18 mouse cellular contexts compared by ENCODE assay signal in genomic region chr2:110523173-110523803, GRCm38 (mm10).
A peak's percentile ranks its signal among the peaks of the same experiment; 100 is the strongest.
DNase-seq lines count a peak whose midpoint lies in the region; ATAC-seq lines count a peak whose summit lies in the region.
"Had no signal": no experiment of that assay in that cellular context is flagged by ENCODE, and none has a peak within 500 bp of the region (broad histone marks: within the 10 kb centered on the region; RNA-seq: fewer than 3 reads in every experiment).

No protein-coding gene starts in this region.

- peak; percentile 89 for ATAC-seq in kidney, embryonic 14.5 days (ENCODE audit: low FRiP score, low TSS enrichment)
- peak; percentile 70; the same call in 1 of the 2 replicates for ATAC-seq in limb, embryonic 11.5 days (ENCODE audit: insufficient number of reproducible peaks, low FRiP score, low TSS enrichment, low read depth)
- ATAC-seq: forebrain, embryonic 13.5 days; intestine, embryonic 16.5 days had no signal

- no peaks in the 10 kb centered on the region for H3K4me1 ChIP-seq in kidney, embryonic 14.5 days (ENCODE audit: control insufficient read depth, insufficient read depth, low read length)
- H3K4me1 ChIP-seq in limb, embryonic 11.5 days (ENCODE audit: control insufficient read depth, insufficient read depth, low read length): 0 out of 2 replicates have a peak, but pooled peaks cover 2% of the 10 kb centered on the region
- H3K4me1 ChIP-seq: embryonic facial prominence, embryonic 15.5 days; forebrain, embryonic 13.5 days; heart, embryonic 12.5 days; midbrain, embryonic 12.5 days had no signal

- H3K4me2 ChIP-seq in kidney, embryonic 14.5 days (replicated peaks; ENCODE audit: low read depth, low read length): no peak overlapping the region
- no peak overlapping the region for H3K4me2 ChIP-seq in limb, embryonic 11.5 days (ENCODE audit: low read depth, severe bottlenecking)
- H3K4me2 ChIP-seq: embryonic facial prominence, embryonic 15.5 days; forebrain, embryonic 13.5 days; heart, embryonic 12.5 days; midbrain, embryonic 12.5 days had no signal

- WGBS in kidney, embryonic 14.5 days: 23% methylated on average over 7 of the region's 7 CpGs
- 22% methylated on average over 7 of the region's 7 CpGs for WGBS in limb, embryonic 11.5 days

- H3K4me3 ChIP-seq in kidney, embryonic 14.5 days (ENCODE audit: low read length): no peak overlapping the region
- H3K4me3 ChIP-seq in limb, embryonic 11.5 days (ENCODE audit: low read depth, low read length): no peak overlapping the region
- H3K4me3 ChIP-seq: embryonic facial prominence, embryonic 15.5 days; forebrain, embryonic 13.5 days; heart, embryonic 12.5 days; midbrain, embryonic 12.5 days had no signal

- no peaks in the 10 kb centered on the region for H3K9me3 ChIP-seq in kidney, embryonic 14.5 days (ENCODE audit: control insufficient read depth, low read length)
- no peaks in the 10 kb centered on the region for H3K9me3 ChIP-seq in limb, embryonic 11.5 days (ENCODE audit: control insufficient read depth, low read length)
- H3K9me3 ChIP-seq: embryonic facial prominence, embryonic 15.5 days; forebrain, embryonic 13.5 days; heart, embryonic 12.5 days; midbrain, embryonic 12.5 days had no signal

- H3K27ac ChIP-seq in kidney, embryonic 14.5 days (ENCODE audit: low read depth, low read length): no peak overlapping the region
- 0 out of 2 replicates have a peak overlapping the region, but pooled peaks have one; percentile 56 for H3K27ac ChIP-seq in limb, embryonic 11.5 days (replicated peaks; ENCODE audit: low read depth, low read length)
- H3K27ac ChIP-seq: embryonic facial prominence, embryonic 15.5 days; forebrain, embryonic 13.5 days; midbrain, embryonic 12.5 days had no signal

- DNase-seq in heart, adult 9 months (ENCODE audit: low spot score in 2 of 2): peak; percentile 1 to 11
- DNase-seq in heart, postnatal 36 days: no peak
- DNase-seq in embryo, embryonic 11.5 days (ENCODE audit: low read depth, low spot score): peak; percentile 47
- peak; percentile 40 for DNase-seq in limb, embryonic 11.5 days (ENCODE audit: low spot score)
- DNase-seq in layer of hippocampus, postnatal 10 days (ENCODE audit: low spot score in 2 of 2): no peak
- no peak for DNase-seq in urinary bladder, postnatal 10 days (ENCODE audit: low spot score)
- no peak for DNase-seq in MN1 (ENCODE audit: low spot score)
- DNase-seq: adrenal gland, adult 8-10 months; cerebellum, adult 9-10 months; lung, postnatal 10 days; right cerebral cortex, postnatal 4 days; thymus, postnatal 36 days had no signal

- H3K27me3 ChIP-seq in kidney, embryonic 14.5 days (ENCODE audit: control insufficient read depth, insufficient read depth, low read length): no peaks in the 10 kb centered on the region
- H3K27me3 ChIP-seq in limb, embryonic 11.5 days (ENCODE audit: control insufficient read depth, insufficient read depth, low read length): no peaks in the 10 kb centered on the region
- H3K27me3 ChIP-seq: embryonic facial prominence, embryonic 15.5 days; forebrain, embryonic 13.5 days; heart, embryonic 12.5 days; midbrain, embryonic 12.5 days had no signal

- intact Hi-C loops in heart, postnatal 36 days (cut with DNase I): no loop called here

- H3K36me3 ChIP-seq in kidney, embryonic 14.5 days (ENCODE audit: control insufficient read depth, insufficient read depth, low read length): no peaks in the 10 kb centered on the region
- no peaks in the 10 kb centered on the region for H3K36me3 ChIP-seq in limb, embryonic 11.5 days (ENCODE audit: control insufficient read depth, insufficient read depth, low read length)
- H3K36me3 ChIP-seq: embryonic facial prominence, embryonic 15.5 days; heart, embryonic 12.5 days; midbrain, embryonic 12.5 days had no signal

- no peak overlapping the region for H3K9ac ChIP-seq in kidney, embryonic 14.5 days (ENCODE audit: low read depth, low read length)
- H3K9ac ChIP-seq in limb, embryonic 11.5 days (ENCODE audit: low read length): no peak overlapping the region
- H3K9ac ChIP-seq: embryonic facial prominence, embryonic 15.5 days; forebrain, embryonic 13.5 days; heart, embryonic 12.5 days; midbrain, embryonic 12.5 days had no signal

Comparison
In these comparisons a context has a peak if more than half of its experiments do, and no peak if none do; other contexts are left out.
1. DNase-seq: peak in heart, adult 9 months (2 of 2), embryo, embryonic 11.5 days (single experiment) and limb, embryonic 11.5 days (single experiment); none in heart, postnatal 36 days (0 of 2), layer of hippocampus, postnatal 10 days (0 of 2), urinary bladder, postnatal 10 days (single experiment) and MN1 (single experiment).